Mouse (Mus musculus) hindbrain, postnatal 0 days (tissue): ENCODE measurements around the gene Sstr4. TPM values are rescaled to one million over a fixed set of nuclear protein-coding genes. Genes with fewer than 3 reads are reported as not detected.
A peak's percentile ranks its signal among the peaks of the same experiment; 100 is the strongest.

Experiments
- ATAC-seq: fragments of 200-750 bp; cut with Nextera tagmentation; 2 replicates; pipeline ENCODE4 v1.8.0; 2017; ENCODE audit warnings: mild to moderate bottlenecking, moderate TSS enrichment, moderate library complexity
- DNase-seq: peaks from one replicate; pipeline ENCODE4 v3.0.0-alpha.2; 2015; ENCODE audit warnings: low spot score
- H3K27ac ChIP-seq: fragments of 300-500 bp; sonication (generic); 2 replicates; pipeline ENCODE4 v1.5.1; 2014; ENCODE audit warnings: mild to moderate bottlenecking
- H3K27me3 ChIP-seq: fragments of 300-500 bp; sonication (generic); 2 replicates; pipeline ENCODE4 v1.6.1; 2014; ENCODE audit warnings: low read length, mixed read lengths; ENCODE audit not compliant: insufficient read depth
- H3K36me3 ChIP-seq: fragments of 300-500 bp; sonication (generic); 2 replicates; pipeline ENCODE4 v1.6.1; 2014; ENCODE audit warnings: low read length, mixed read lengths; ENCODE audit not compliant: insufficient read depth
- H3K4me1 ChIP-seq: fragments of 300-500 bp; sonication (generic); 2 replicates; pipeline ENCODE4 v1.6.1; 2014; ENCODE audit warnings: antibody characterized with exemption, low read length, mixed read lengths; ENCODE audit not compliant: insufficient read depth
- H3K4me2 ChIP-seq: fragments of 300-500 bp; sonication (generic); 2 replicates; pipeline ENCODE4 v1.6.1; 2014; ENCODE audit warnings: low read depth, mild to moderate bottlenecking, low read length, moderate library complexity, mixed read lengths
- H3K4me3 ChIP-seq: fragments of 300-500 bp; sonication (generic); 2 replicates; pipeline ENCODE4 v1.5.1; 2014; ENCODE audit warnings: low read length
- H3K9ac ChIP-seq: fragments of 300-500 bp; sonication (generic); replicated peaks from 2 replicates; pipeline ENCODE4 v1.6.1; 2014; ENCODE audit warnings: mild to moderate bottlenecking, low read length, moderate library complexity, mixed read lengths
- H3K9me3 ChIP-seq: fragments of 300-500 bp; sonication (generic); 2 replicates; pipeline ENCODE4 v1.6.1; 2016; ENCODE audit warnings: low read length, mixed read lengths
- CTCF ChIP-seq: IDR thresholded peaks from 2 replicates; pipeline ENCODE4 v1.5.1; 2016; ENCODE audit warnings: antibody characterized with exemption, control low read depth, low read depth
- WGBS: fragments of 180-500 bp; shearing (Covaris S2); extraction: QIAGEN DNeasy Blood & Tissue Kit; methylation state at CpG from one replicate; pipeline ENCODE4 v1.1.7; 2014; 5-methylcytosine and 5-hydroxymethylcytosine counted together
- polyA plus RNA-seq: library from polyadenylated mRNA; unstranded; fragments of >200 nt; fragmentation: Nextera tagmentation; extraction: Ambion mirVana; gene quantifications from 2 replicates; pipeline ENCODE4 v1.2.1, GENCODE M21; 2015
- total RNA-seq: library from RNA; depleted of rRNA; stranded (reverse); fragments of >200 nt; gene quantifications from 2 replicates; pipeline ENCODE4 v1.2.3, GENCODE M21; 2014

Gene Sstr4
- total and polyA plus RNA-seq, 2 experiments from 2014 or later, result 2.7 to 13.4 TPM

GRCm38 (mm10) chr2:148357145-148357544 lies 38.0 kb upstream of the Sstr4 start:
- WGBS, result 92% methylated on average over 1 of the region's 1 CpGs
- Histone ChIP-seq H3K9ac (no peak overlapping the region), H3K36me3 (no peaks in the 10 kb centered on the region), H3K27ac (no peak overlapping the region), H3K27me3 (no peaks in the 10 kb centered on the region), H3K4me2 (no peak overlapping the region), H3K4me1 (no peaks in the 10 kb centered on the region), H3K4me3 (no peak overlapping the region), H3K9me3 (no peaks in the 10 kb centered on the region)
- no peak for TF ChIP-seq CTCF
- DNase-seq (no peak), ATAC-seq (no peak)

GRCm38 (mm10) chr2:148364536-148364935 lies 30.6 kb upstream of the Sstr4 start:
- no peaks in the 10 kb centered on the region for H3K9me3 ChIP-seq
- ATAC-seq (no peak), DNase-seq (no peak)
- no peak overlapping the region for H3K9ac ChIP-seq
- no peaks in the 10 kb centered on the region for H3K36me3 ChIP-seq
- no peak overlapping the region for H3K27ac ChIP-seq
- WGBS, result 93% methylated on average over 3 of the region's 3 CpGs
- no peaks in the 10 kb centered on the region for H3K4me1 ChIP-seq
- H3K4me2 ChIP-seq, result no peak overlapping the region
- H3K4me3 ChIP-seq, result no peak overlapping the region
- no peak for TF ChIP-seq CTCF
- no peaks in the 10 kb centered on the region for H3K27me3 ChIP-seq

GRCm38 (mm10) chr2:148365227-148365626 lies 29.9 kb upstream of the Sstr4 start:
- Histone ChIP-seq H3K4me1 (no peaks in the 10 kb centered on the region), H3K4me2 (no peak overlapping the region), H3K27me3 (no peaks in the 10 kb centered on the region), H3K9ac (no peak overlapping the region), H3K27ac (no peak overlapping the region), H3K4me3 (no peak overlapping the region), H3K36me3 (no peaks in the 10 kb centered on the region), H3K9me3 (no peaks in the 10 kb centered on the region)
- DNase-seq (peak; percentile 6), ATAC-seq (no peak)
- 31% methylated on average over 1 of the region's 1 CpGs for WGBS
- no peak for TF ChIP-seq CTCF

GRCm38 (mm10) chr2:148371743-148372630 lies 23.2 kb upstream of the Sstr4 start:
- Histone ChIP-seq H3K9me3 (no peaks in the 10 kb centered on the region), H3K4me2 (no peak overlapping the region), H3K27me3 (no peaks in the 10 kb centered on the region), H3K9ac (no peak overlapping the region), H3K4me1 (no peaks in the 10 kb centered on the region), H3K27ac (no peak overlapping the region), H3K36me3 (no peaks in the 10 kb centered on the region), H3K4me3 (no peak overlapping the region)
- ATAC-seq (no peak), DNase-seq (no peak)
- no peak for TF ChIP-seq CTCF
- WGBS, result 68% methylated on average over 4 of the region's 4 CpGs

- ATAC-seq (no peak), DNase-seq (no peak)
- Histone ChIP-seq H3K9me3 (no peaks in the 10 kb centered on the region), H3K27me3 (no peaks in the 10 kb centered on the region), H3K9ac (no peak overlapping the region), H3K36me3 (no peaks in the 10 kb centered on the region), H3K4me3 (no peak overlapping the region), H3K4me2 (no peak overlapping the region), H3K27ac (no peak overlapping the region), H3K4me1 (no peaks in the 10 kb centered on the region)
- TF ChIP-seq CTCF, result no peak
- 66% methylated on average over 2 of the region's 2 CpGs for WGBS
Measured at GRCm38 (mm10) chr2:148373602-148374071, 21.5 kb upstream of the Sstr4 start.

- Histone ChIP-seq H3K9ac (no peak overlapping the region), H3K27me3 (no peaks in the 10 kb centered on the region), H3K27ac (no peak overlapping the region), H3K36me3 (no peaks in the 10 kb centered on the region), H3K4me1 (no peaks in the 10 kb centered on the region), H3K4me3 (no peak overlapping the region), H3K4me2 (no peak overlapping the region), H3K9me3 (no peaks in the 10 kb centered on the region)
- peak; percentile 53 for DNase-seq
- no peak for ATAC-seq
- 74% methylated on average over 10 of the region's 10 CpGs for WGBS
- peak; percentile 64 for TF ChIP-seq CTCF
Measured at GRCm38 (mm10) chr2:148375326-148376150, 19.6 kb upstream of the Sstr4 start.
